Mouse (Mus musculus) C2C12 (cell line): ENCODE measurements around the gene Emilin3. TPM values are rescaled to one million over a fixed set of nuclear protein-coding genes. Genes with fewer than 3 reads are reported as not detected.
"Not testable (repeated sequence)": the region's sequence is repeated elsewhere in the genome, so short reads cannot be mapped to it uniquely, and the experiment has no call there.

ENCODE experiments used
- H3K27me3 ChIP-seq: one replicate; pipeline ENCODE4 v1.6.1; 2011; ENCODE audit not compliant: control insufficient read depth, insufficient read depth, insufficient read length
- H3K36me3 ChIP-seq: one replicate; pipeline ENCODE4 v1.6.1; 2011; ENCODE audit not compliant: control insufficient read depth, insufficient read depth
- H3K4me3 ChIP-seq: one replicate; pipeline ENCODE4 v1.5.1; 2011; ENCODE audit warnings: mild to moderate bottlenecking, control low read depth; ENCODE audit not compliant: poor library complexity, insufficient read depth, severe bottlenecking
- H3K79me2 ChIP-seq: one replicate; pipeline ENCODE4 v1.6.1; 2011; ENCODE audit not compliant: control insufficient read depth, insufficient read depth
- H3K79me3 ChIP-seq: one replicate; pipeline ENCODE4 v1.6.1; 2011; ENCODE audit warnings: low read depth, control low read depth
- H3ac ChIP-seq: one replicate; pipeline ENCODE3; 2011; ENCODE audit warnings: low read depth; ENCODE audit not compliant: control insufficient read depth, insufficient read length
- CEBPB ChIP-seq: IDR thresholded peaks from one replicate; pipeline ENCODE4 v1.6.1; 2011; ENCODE audit warnings: low read depth, mild to moderate bottlenecking, control low read depth, moderate library complexity
- CTCF ChIP-seq: IDR thresholded peaks from one replicate; pipeline ENCODE4 v1.5.1; 2011; ENCODE audit not compliant: control insufficient read depth, insufficient read depth, insufficient read length
- FOSL1 ChIP-seq: IDR thresholded peaks from one replicate; pipeline ENCODE4 v1.8.0; 2011; ENCODE audit warnings: mild to moderate bottlenecking, low read length; ENCODE audit not compliant: poor library complexity, insufficient read depth, severe bottlenecking
- MAX ChIP-seq: IDR thresholded peaks from one replicate; pipeline ENCODE4 v1.6.1; 2011; ENCODE audit warnings: mild to moderate bottlenecking, control low read depth
- MYOD1 ChIP-seq: IDR thresholded peaks from one replicate; pipeline ENCODE4 v1.6.1; 2011; ENCODE audit warnings: low read depth; ENCODE audit not compliant: control insufficient read depth, insufficient read length
- MYOG ChIP-seq: IDR thresholded peaks from one replicate; pipeline ENCODE4 v1.6.1; 2011; ENCODE audit not compliant: control insufficient read depth, insufficient read length; ENCODE audit errors: extremely low read depth
- USF1 ChIP-seq: IDR thresholded peaks from one replicate; pipeline ENCODE4 v1.6.1; 2011; ENCODE audit warnings: low read depth, mild to moderate bottlenecking, control low read depth, moderate library complexity
- long read RNA-seq, 2 experiments: library from polyadenylated mRNA; unstranded; transcript quantifications; one replicate each; pipeline ENCODE4 v2.0.0; 2019 to 2020
- polyA plus RNA-seq: library from polyadenylated mRNA; unstranded; fragments of >200 nt; fragmentation: generic; extraction: Trizol; gene quantifications from one replicate; pipeline ENCODE4 v1.2.1, GENCODE M21; 2012; ENCODE audit warnings: missing spikeins

The Emilin3 gene
- polyA plus RNA-seq, result 0.02 TPM
- long read RNA-seq, experiment 1, result 0 reads
- long read RNA-seq, experiment 2, result 0 reads

GRCm38 (mm10) chr2:160912231-160912671 is at the start of gene Emilin3:
TSS of gene Emilin3 (minus strand) at chr2:160912328.
- Histone ChIP-seq H3K36me3 (no peaks in the 10 kb centered on the region), H3K27me3 (peaks cover 16% of the 10 kb centered on the region), H3K79me3 (no peaks in the 10 kb centered on the region), H3K79me2 (no peaks in the 10 kb centered on the region), H3ac (no peak within 1 kb of the TSS), H3K4me3 (no peak within 1 kb of the TSS)
- no peak for TF ChIP-seq CEBPB
- no peak for TF ChIP-seq FOSL1
- TF ChIP-seq MYOD1, result no peak
- TF ChIP-seq USF1, result no peak
- TF ChIP-seq MAX, result no peak
- TF ChIP-seq CTCF, result no peak
- no peak for TF ChIP-seq MYOG

GRCm38 (mm10) chr2:160960956-160961646 is 49.0 kb upstream of the Emilin3 start:
- H3ac ChIP-seq, result no peak overlapping the region
- no peak for TF ChIP-seq FOSL1
- TF ChIP-seq MYOG, result no peak
- TF ChIP-seq MYOD1, result no peak
- TF ChIP-seq CTCF, result no peak
- TF ChIP-seq MAX, result no peak
- no peak for TF ChIP-seq CEBPB
- TF ChIP-seq USF1, result no peak
- peaks cover 45% of the 10 kb centered on the region for H3K36me3 ChIP-seq
- no peaks in the 10 kb centered on the region for H3K79me3 ChIP-seq
- H3K79me2 ChIP-seq, result no peaks in the 10 kb centered on the region
- H3K4me3 ChIP-seq, result no peak overlapping the region
- no peaks in the 10 kb centered on the region for H3K27me3 ChIP-seq

GRCm38 (mm10) chr2:160959901-160960300 is 47.8 kb upstream of the Emilin3 start:
- Histone ChIP-seq H3K4me3 (no peak overlapping the region), H3K79me2 (no peaks in the 10 kb centered on the region), H3ac (no peak overlapping the region), H3K79me3 (no peaks in the 10 kb centered on the region), H3K27me3 (no peaks in the 10 kb centered on the region), H3K36me3 (peaks cover 44% of the 10 kb centered on the region)
- TF ChIP-seq MYOD1 (no peak), CEBPB (no peak), FOSL1 (no peak), MAX (no peak), MYOG (no peak), USF1 (no peak), CTCF (no peak)

GRCm38 (mm10) chr2:160958737-160959136 is 46.6 kb upstream of the Emilin3 start:
- peaks cover 47% of the 10 kb centered on the region for H3K36me3 ChIP-seq

GRCm38 (mm10) chr2:160957801-160958200 is 45.7 kb upstream of the Emilin3 start:
- not testable (repeated sequence) for H3K79me3 ChIP-seq, H3K79me2 ChIP-seq, H3ac ChIP-seq, H3K27me3 ChIP-seq, H3K4me3 ChIP-seq
- H3K36me3 ChIP-seq, result peaks cover 47% of the 10 kb centered on the region

More at GRCm38 (mm10) chr2:160958737-160959136, 46.6 kb upstream of the Emilin3 start:
- H3K79me2 ChIP-seq, result no peaks in the 10 kb centered on the region
- TF ChIP-seq CEBPB (no peak), USF1 (no peak), MYOD1 (no peak), FOSL1 (no peak)
- H3K79me3 ChIP-seq, result no peaks in the 10 kb centered on the region
- no peak overlapping the region for H3K4me3 ChIP-seq
- H3K27me3 ChIP-seq, result no peaks in the 10 kb centered on the region
- no peak overlapping the region for H3ac ChIP-seq

GRCm38 (mm10) chr2:160957307-160957706 is 45.2 kb upstream of the Emilin3 start:
- H3ac ChIP-seq, H3K27me3 ChIP-seq, H3K79me3 ChIP-seq, H3K4me3 ChIP-seq, H3K79me2 ChIP-seq: not testable (repeated sequence)
- peaks cover 47% of the 10 kb centered on the region for H3K36me3 ChIP-seq
